Mouse (Mus musculus) lung, embryonic 16.5 days (tissue): ENCODE results near the gene Nfx1. TPM values are rescaled to one million over a fixed set of nuclear protein-coding genes. Genes with fewer than 3 reads are reported as not detected.
"Not testable (repeated sequence)": the region's sequence is repeated elsewhere in the genome, so short reads cannot be mapped to it uniquely, and the experiment has no call there.

Experiments
- ATAC-seq: fragments of 200-750 bp; cut with Nextera tagmentation; 2 replicates; pipeline ENCODE4 v1.8.0; 2017; ENCODE audit warnings: low read depth, mild to moderate bottlenecking, moderate library complexity
- H3K27ac ChIP-seq: fragments of 300-500 bp; sonication (generic); 2 replicates; pipeline ENCODE4 v1.5.1; 2014; ENCODE audit warnings: mild to moderate bottlenecking, control low read depth, low read length
- H3K27me3 ChIP-seq: fragments of 300-500 bp; sonication (generic); 2 replicates; pipeline ENCODE4 v1.6.1; 2014; ENCODE audit warnings: low read depth, low read length, mixed read lengths; ENCODE audit not compliant: control insufficient read depth, insufficient read depth
- H3K36me3 ChIP-seq: fragments of 300-500 bp; sonication (generic); 2 replicates; pipeline ENCODE4 v1.6.1; 2014; ENCODE audit warnings: low read length; ENCODE audit not compliant: control insufficient read depth, insufficient read depth
- H3K4me1 ChIP-seq: fragments of 300-500 bp; sonication (generic); replicated peaks from 2 replicates; pipeline ENCODE4 v1.6.1; 2014; ENCODE audit warnings: low read length, mixed read lengths; ENCODE audit not compliant: control insufficient read depth, insufficient read depth
- H3K4me2 ChIP-seq: fragments of 300-500 bp; sonication (generic); 2 replicates; pipeline ENCODE4 v1.6.1; 2014; ENCODE audit warnings: low read depth, low read length, control low read depth
- H3K4me3 ChIP-seq: fragments of 300-500 bp; sonication (generic); 2 replicates; pipeline ENCODE4 v1.5.1; 2014; ENCODE audit warnings: mild to moderate bottlenecking, low read length, control low read depth
- H3K9ac ChIP-seq: fragments of 300-500 bp; sonication (generic); 2 replicates; pipeline ENCODE4 v1.6.1; 2014; ENCODE audit warnings: low read length, control low read depth
- H3K9me3 ChIP-seq: fragments of 300-500 bp; sonication (generic); 2 replicates; pipeline ENCODE4 v1.6.1; 2016; ENCODE audit warnings: low read length; ENCODE audit not compliant: control insufficient read depth
- WGBS: fragments of 180-500 bp; shearing (Covaris S2); extraction: QIAGEN DNeasy Blood & Tissue Kit; methylation state at CpG from one replicate; pipeline ENCODE4 v1.1.7; 2014; 5-methylcytosine and 5-hydroxymethylcytosine counted together
- polyA plus RNA-seq: library from polyadenylated mRNA; unstranded; fragments of >200 nt; fragmentation: Nextera tagmentation; extraction: Ambion mirVana; gene quantifications from 2 replicates; pipeline ENCODE4 v1.2.1, GENCODE M21; 2015

Gene Nfx1
- 86.8 and 91.7 TPM in 2 replicates for polyA plus RNA-seq

DNA sequence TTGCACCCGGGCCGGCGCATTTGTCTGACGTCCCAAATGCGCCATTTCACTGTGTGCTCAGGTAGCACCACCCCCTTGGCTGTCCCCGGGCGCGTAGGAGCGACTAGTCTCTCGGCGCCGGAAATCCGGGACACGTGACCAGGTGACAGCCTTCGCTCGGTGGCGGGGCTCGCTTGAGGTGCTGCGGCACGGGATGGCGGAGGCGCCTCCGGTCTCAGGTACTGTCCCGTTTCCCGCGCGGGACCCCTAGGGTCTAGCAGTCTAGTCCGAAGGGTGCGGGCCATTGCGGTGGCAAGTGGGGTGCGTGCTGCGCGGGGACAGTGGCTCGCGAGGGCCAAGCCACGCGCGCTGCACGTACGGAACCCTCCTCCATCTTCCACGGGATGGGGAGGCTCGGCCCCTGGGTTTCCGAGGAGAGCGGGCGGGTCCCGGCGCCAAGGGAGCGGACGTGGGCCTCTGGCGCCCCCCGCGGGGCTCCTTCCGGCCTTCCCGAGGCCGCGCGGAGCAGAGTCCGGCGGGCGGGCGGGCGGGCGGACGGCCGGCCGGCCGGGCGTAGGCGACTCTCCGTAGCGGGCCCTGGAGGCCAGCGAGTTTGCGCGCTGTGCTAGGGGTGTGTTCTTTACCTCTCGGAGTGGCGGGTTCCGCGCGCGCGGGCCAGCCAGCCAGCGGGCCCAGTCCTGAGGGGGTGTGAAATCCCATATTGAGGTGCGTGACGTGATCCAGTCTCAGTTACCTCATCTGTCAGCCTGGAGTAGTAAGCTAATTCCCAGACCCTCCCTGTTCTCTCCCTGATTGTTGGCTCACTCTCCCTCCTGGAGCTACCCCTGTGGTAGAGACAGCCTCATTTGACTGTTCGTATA, at the start of gene Nfx1:
Nfx1 (plus strand) TSS at position 65 of the 860 bp plus-strand sequence.
- H3K36me3 ChIP-seq: peaks cover 3% of the 10 kb centered on the region; the same call in 1 of the 2 replicates
- peak within 1 kb of the TSS; percentile 87 for H3K9ac ChIP-seq
- H3K27ac ChIP-seq: peak within 1 kb of the TSS; percentile 96
- WGBS: under 1% methylated on average over 48 of the region's 85 CpGs
- H3K9me3 ChIP-seq: no peaks in the 10 kb centered on the region
- no peaks in the 10 kb centered on the region for H3K27me3 ChIP-seq
- peak within 1 kb of the TSS; percentile 72 for H3K4me2 ChIP-seq
- H3K4me1 ChIP-seq: peaks cover 7% of the 10 kb centered on the region; the same call in 1 of the 2 replicates
- ATAC-seq: peak; percentile 97
- H3K4me3 ChIP-seq: peak within 1 kb of the TSS; percentile 90

DNA sequence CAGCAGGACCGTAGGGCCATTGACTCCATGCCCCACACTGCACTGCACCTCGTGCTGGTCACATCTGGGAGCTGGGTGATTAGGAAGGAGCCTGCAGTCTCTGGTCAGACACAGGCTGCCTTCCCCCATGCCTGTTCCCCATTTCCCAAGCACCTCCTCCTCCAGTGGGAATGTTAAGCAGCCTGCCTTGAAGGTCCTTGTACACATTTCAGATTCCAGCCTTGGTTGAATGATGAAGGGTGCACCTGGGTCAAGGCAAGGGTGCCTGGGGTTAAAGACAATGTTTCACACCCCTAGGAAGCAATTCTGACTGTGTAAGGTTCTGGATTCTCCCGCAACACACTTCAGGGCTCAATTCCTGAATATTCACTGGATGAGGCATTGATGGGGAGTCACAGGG, 49.4 kb upstream of the Nfx1 start:
- H3K36me3 ChIP-seq: no peaks in the 10 kb centered on the region
- H3K9ac ChIP-seq: no peak overlapping the region
- no peak for ATAC-seq
- peaks cover 4% of the 10 kb centered on the region for H3K4me1 ChIP-seq
- H3K27ac ChIP-seq: no peak overlapping the region
- no peak overlapping the region for H3K4me2 ChIP-seq
- WGBS: 42% methylated on average over 3 of the region's 3 CpGs
- H3K27me3 ChIP-seq: no peaks in the 10 kb centered on the region
- H3K4me3 ChIP-seq: no peak overlapping the region
- no peaks in the 10 kb centered on the region for H3K9me3 ChIP-seq

- Histone ChIP-seq H3K4me1 (peaks cover 4% of the 10 kb centered on the region), H3K9ac (no peak overlapping the region), H3K27ac (no peak overlapping the region), H3K4me2 (no peak overlapping the region), H3K4me3 (no peak overlapping the region), H3K9me3 (no peaks in the 10 kb centered on the region), H3K36me3 (no peaks in the 10 kb centered on the region), H3K27me3 (no peaks in the 10 kb centered on the region)
- no peak for ATAC-seq
- WGBS: 68% methylated on average over 6 of the region's 6 CpGs
These were observed 47.5 kb upstream of the Nfx1 start for GRCm38 (mm10) chr4:40923087-40923651.

- H3K4me1 ChIP-seq: no peaks in the 10 kb centered on the region
- H3K4me2 ChIP-seq: no peak overlapping the region
- no peaks in the 10 kb centered on the region for H3K36me3 ChIP-seq
- no peaks in the 10 kb centered on the region for H3K27me3 ChIP-seq
- 49% methylated on average over 3 of the region's 3 CpGs for WGBS
- no peak overlapping the region for H3K27ac ChIP-seq
- no peak overlapping the region for H3K4me3 ChIP-seq
- no peak overlapping the region for H3K9ac ChIP-seq
- ATAC-seq: no peak
- no peaks in the 10 kb centered on the region for H3K9me3 ChIP-seq
These were observed 45.1 kb upstream of the Nfx1 start for GRCm38 (mm10) chr4:40925568-40925967.

DNA sequence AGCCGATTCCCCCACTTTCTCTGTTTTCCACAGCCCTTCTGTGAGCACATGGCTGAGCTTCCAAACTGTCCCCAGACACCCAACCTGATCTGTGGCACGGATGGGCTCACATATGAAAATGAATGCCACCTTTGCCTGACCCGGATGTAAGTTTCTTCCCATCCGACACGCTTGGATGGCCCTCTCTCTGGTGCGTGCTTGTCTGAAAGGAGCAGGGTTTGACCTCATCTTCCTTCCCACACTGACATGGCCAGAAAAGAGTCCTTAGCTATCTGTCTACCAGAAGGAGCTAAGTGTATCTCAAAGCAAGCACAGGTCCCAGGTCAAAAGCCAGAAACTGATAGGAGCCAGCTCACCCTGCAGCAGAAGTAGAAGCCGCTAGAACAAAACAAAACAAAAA, 41.7 kb upstream of the Nfx1 start:
- Histone ChIP-seq H3K4me3 (no peak overlapping the region), H3K9ac (no peak overlapping the region), H3K4me1 (no peaks in the 10 kb centered on the region), H3K27me3 (no peaks in the 10 kb centered on the region), H3K27ac (no peak overlapping the region), H3K9me3 (no peaks in the 10 kb centered on the region), H3K4me2 (no peak overlapping the region), H3K36me3 (peaks cover 16% of the 10 kb centered on the region; the same call in 1 of the 2 replicates)
- no peak for ATAC-seq
- WGBS: 81% methylated on average over 7 of the region's 7 CpGs

GRCm38 (mm10) chr4:40933694-40934093, 37.0 kb upstream of the Nfx1 start:
- Histone ChIP-seq H3K27me3 (no peaks in the 10 kb centered on the region), H3K27ac (no peak overlapping the region), H3K4me1 (no peaks in the 10 kb centered on the region), H3K4me3 (no peak overlapping the region), H3K9ac (no peak overlapping the region), H3K9me3 (no peaks in the 10 kb centered on the region), H3K4me2 (no peak overlapping the region), H3K36me3 (peaks cover 43% of the 10 kb centered on the region)
- ATAC-seq: no peak
- WGBS: 73% methylated on average over 5 of the region's 5 CpGs

- not testable (repeated sequence) for H3K27ac ChIP-seq, H3K4me3 ChIP-seq, H3K27me3 ChIP-seq, H3K4me1 ChIP-seq, ATAC-seq, H3K9ac ChIP-seq, H3K9me3 ChIP-seq, H3K4me2 ChIP-seq
- 87% methylated on average over 3 of the region's 3 CpGs for WGBS
- peaks cover 50% of the 10 kb centered on the region for H3K36me3 ChIP-seq
These were observed 36.3 kb upstream of the Nfx1 start for GRCm38 (mm10) chr4:40934369-40934768.

- Histone ChIP-seq H3K9ac (no peak overlapping the region), H3K4me3 (no peak overlapping the region), H3K9me3 (peaks cover 8% of the 10 kb centered on the region), H3K27me3 (no peaks in the 10 kb centered on the region), H3K4me1 (no peaks in the 10 kb centered on the region), H3K36me3 (peaks cover 66% of the 10 kb centered on the region), H3K4me2 (no peak overlapping the region), H3K27ac (no peak overlapping the region)
- WGBS: 79% methylated on average over 9 of the region's 9 CpGs
- ATAC-seq: no peak
These were observed 34.4 kb upstream of the Nfx1 start for GRCm38 (mm10) chr4:40936175-40936839.

DNA sequence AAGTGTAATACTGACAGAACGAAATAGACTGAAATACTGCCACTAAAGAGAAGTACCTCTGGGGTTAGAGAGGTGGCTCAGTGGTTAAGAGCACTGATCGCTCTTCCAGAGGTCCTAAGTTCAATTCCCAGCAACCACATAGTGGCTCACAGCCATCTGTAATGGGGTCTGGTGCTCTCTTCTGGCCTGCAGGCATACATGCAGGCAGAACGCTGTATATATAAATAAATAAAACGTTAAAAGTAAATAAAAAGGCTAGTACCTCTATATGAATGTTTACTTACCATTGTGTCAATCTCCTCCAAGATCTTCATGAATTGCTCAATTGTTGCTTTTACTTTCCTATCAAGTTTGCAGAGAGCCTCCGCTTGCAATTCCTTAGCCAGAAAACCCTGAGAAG, 31.9 kb upstream of the Nfx1 start:
- WGBS: 86% methylated on average over 5 of the region's 5 CpGs
- Histone ChIP-seq H3K9me3 (peaks cover 8% of the 10 kb centered on the region), H3K27ac (no peak overlapping the region), H3K9ac (no peak overlapping the region), H3K27me3 (no peaks in the 10 kb centered on the region), H3K4me1 (no peaks in the 10 kb centered on the region), H3K4me2 (no peak overlapping the region), H3K4me3 (no peak overlapping the region), H3K36me3 (peaks cover 71% of the 10 kb centered on the region)
- ATAC-seq: no peak
